Mouse (Mus musculus) gonadal fat pad, adult 2 months (tissue): Measurements from ENCODE around the gene Pla1a. TPM values are rescaled to one million over a fixed set of nuclear protein-coding genes. Genes with fewer than 3 reads are reported as not detected.

Experiments
- DNase-seq: peaks from one replicate; pipeline ENCODE4 v3.0.0-alpha.2; 2012; ENCODE audit warnings: low read depth
- polyA plus RNA-seq: library from polyadenylated mRNA; depleted of rRNA; stranded (reverse); fragments of >200 nt; gene quantifications from 2 replicates; pipeline ENCODE4 v1.2.3, GENCODE M21; 2012; rRNA removed

The Pla1a gene
- polyA plus RNA-seq, 1 experiment = 18.2 TPM

GRCm38 (mm10) chr16:38346529-38347325, 86.2 kb downstream of the Pla1a start, which contains the start of the genes Cox17 and Gm21987:
TSS of gene Cox17 (plus strand) at chr16:38346991.
TSS of gene Gm21987 (plus strand) at chr16:38347040.
- DNase-seq = peak; percentile 62

Other genes with a start within 250 kb of the Pla1a start
- 0.08 and 0.18 TPM in 2 replicates for gene Nr1i2, start 138.3 kb downstream of the Pla1a start, polyA plus RNA-seq
- 0.24 and 0.98 TPM in 2 replicates for gene Maats1, start 91.0 kb downstream of the Pla1a start, polyA plus RNA-seq
- 90.6 and 118 TPM in 2 replicates for gene Cox17, start 86.2 kb downstream of the Pla1a start, polyA plus RNA-seq
- gene Gm21987, start 86.1 kb downstream of the Pla1a start, polyA plus RNA-seq = not detected in 2 replicates
- 10.6 and 12.4 TPM in 2 replicates for gene Popdc2, start 70.9 kb downstream of the Pla1a start, polyA plus RNA-seq
- 19.7 and 22.9 TPM in 2 replicates for gene Adprh, start 19.6 kb upstream of the Pla1a start, polyA plus RNA-seq
- gene Cd80, start 22.4 kb upstream of the Pla1a start, polyA plus RNA-seq = 0.51 and 1.1 TPM in 2 replicates
- 11.5 and 13.3 TPM in 2 replicates for gene Timmdc1, start 89.5 kb upstream of the Pla1a start, polyA plus RNA-seq
- gene Poglut1, start 117.1 kb upstream of the Pla1a start, polyA plus RNA-seq = 25.4 and 25.5 TPM in 2 replicates
- gene Tmem39a, start 125.6 kb upstream of the Pla1a start, polyA plus RNA-seq = 120 and 138 TPM in 2 replicates